ENCODE assay signal across 10 mouse cellular contexts in genomic region chr9:88746687-88747086, GRCm38 (mm10). TPM values are rescaled to one million over a fixed set of nuclear protein-coding genes. Genes with fewer than 3 reads are reported as not detected.
DNase-seq lines count a peak whose midpoint lies in the region; ATAC-seq and TF ChIP-seq lines count a peak whose summit lies in the region.
"Not testable (repeated sequence)": the region's sequence is repeated elsewhere in the genome, so short reads cannot be mapped to it uniquely, and the experiment has no call there.
"Had no signal": no experiment of that assay in that cellular context is flagged by ENCODE, and none has a peak within 500 bp of the region (broad histone marks: within the 10 kb centered on the region; RNA-seq: fewer than 3 reads in every experiment).

No protein-coding gene starts in this region.

- not testable (repeated sequence) for H3K36me3 ChIP-seq in lung, postnatal 0 days (ENCODE audit: insufficient read depth, low read length)

- peak; percentile 41; the same call in 1 of the 2 replicates for ATAC-seq in lung, postnatal 0 days

- 20% methylated on average over 1 of the region's 2 CpGs for WGBS in lung, postnatal 0 days

- not testable (repeated sequence) for H3K4me3 ChIP-seq in layer of hippocampus, adult 2 months; lung, postnatal 0 days (ENCODE audit: low read depth, low read length)

- not testable (repeated sequence) for H3K27ac ChIP-seq in layer of hippocampus, adult 2 months; lung, postnatal 0 days (ENCODE audit: low read length)

- H3K9me3 ChIP-seq in lung, postnatal 0 days (ENCODE audit: low read length), result not testable (repeated sequence)

- TF ChIP-seq CTCF in layer of hippocampus, adult 2 months (conservative IDR thresholded peaks at IDR 0.05), result peak; percentile 53
- TF ChIP-seq CTCF in lung, postnatal 0 days (IDR thresholded peaks at IDR 0.05), result peak; percentile 57

- H3K4me2 ChIP-seq in lung, postnatal 0 days (replicated peaks; ENCODE audit: low read depth, low read length), result not testable (repeated sequence)

- peak; percentile 30 for DNase-seq in T-cell, adult 2 months (ENCODE audit: low spot score)
- peak; percentile 30 for DNase-seq in cerebellum, adult 9-10 months
- peak; percentile 8 for DNase-seq in gastrocnemius, postnatal 10 days
- peak; percentile 54 for DNase-seq in kidney, adult 18-20 months
- peak; percentile 19 to 50 for DNase-seq in layer of hippocampus, adult 2 months (ENCODE audit: low spot score in 2 of 2)
- not testable (repeated sequence) for DNase-seq in lung, postnatal 0 days (ENCODE audit: low spot score)
- DNase-seq in ovary, postnatal 14 days (ENCODE audit: low spot score), result peak; percentile 10
- peak; percentile 36 for DNase-seq in thymus, postnatal 25 days

- H3K9ac ChIP-seq in lung, postnatal 0 days (replicated peaks; ENCODE audit: low read depth), result not testable (repeated sequence)

- TF ChIP-seq EP300 in lung, postnatal 0 days (IDR thresholded peaks at IDR 0.05), result not testable (repeated sequence)

- not testable (repeated sequence) for H3K4me1 ChIP-seq in lung, postnatal 0 days (ENCODE audit: insufficient read depth, low read depth, low read length)

- H3K27me3 ChIP-seq in lung, postnatal 0 days (replicated peaks; ENCODE audit: insufficient read depth, low read length), result not testable (repeated sequence)

RNA-seq across cellular contexts. Expression of gene Bcl2a1d, which starts 15.0 kb away (rescaled TPM):
- under 1 TPM in 1 of 2 experiments, not detected in 1; 0.35 TPM for total RNA-seq in gastrocnemius, postnatal 10 days (2021)
- total RNA-seq in layer of hippocampus, adult 2 months (2021), result not detected
- 18.0 and 18.2 TPM in 2 replicates for polyA plus RNA-seq in lung, postnatal 0 days (2015; fragmentation: Nextera tagmentation; extraction: Ambion mirVana)
- total RNA-seq: left cerebral cortex, postnatal 4 days had no signal
- polyA plus RNA-seq: midbrain, embryonic 12.5 days had no signal

RNA-seq across cellular contexts. Expression of gene Mthfsl, which starts 26.6 kb away (rescaled TPM):
- total RNA-seq in gastrocnemius, postnatal 10 days (2021), result 10 to 100 TPM; 14.3 to 17.3 TPM
- total RNA-seq in layer of hippocampus, adult 2 months (2021), result 10 to 100 TPM; 31.7 to 39.1 TPM
- 52.5 and 58.2 TPM in 2 replicates for polyA plus RNA-seq in lung, postnatal 0 days (2015; fragmentation: Nextera tagmentation; extraction: Ambion mirVana)
